Mouse (Mus musculus): ENCODE data around the gene Ano4. TPM values are rescaled to one million over a fixed set of nuclear protein-coding genes. Genes with fewer than 3 reads are reported as not detected.

Ano4 gene
- not detected in 2 replicates for total RNA-seq (2017)

DNA sequence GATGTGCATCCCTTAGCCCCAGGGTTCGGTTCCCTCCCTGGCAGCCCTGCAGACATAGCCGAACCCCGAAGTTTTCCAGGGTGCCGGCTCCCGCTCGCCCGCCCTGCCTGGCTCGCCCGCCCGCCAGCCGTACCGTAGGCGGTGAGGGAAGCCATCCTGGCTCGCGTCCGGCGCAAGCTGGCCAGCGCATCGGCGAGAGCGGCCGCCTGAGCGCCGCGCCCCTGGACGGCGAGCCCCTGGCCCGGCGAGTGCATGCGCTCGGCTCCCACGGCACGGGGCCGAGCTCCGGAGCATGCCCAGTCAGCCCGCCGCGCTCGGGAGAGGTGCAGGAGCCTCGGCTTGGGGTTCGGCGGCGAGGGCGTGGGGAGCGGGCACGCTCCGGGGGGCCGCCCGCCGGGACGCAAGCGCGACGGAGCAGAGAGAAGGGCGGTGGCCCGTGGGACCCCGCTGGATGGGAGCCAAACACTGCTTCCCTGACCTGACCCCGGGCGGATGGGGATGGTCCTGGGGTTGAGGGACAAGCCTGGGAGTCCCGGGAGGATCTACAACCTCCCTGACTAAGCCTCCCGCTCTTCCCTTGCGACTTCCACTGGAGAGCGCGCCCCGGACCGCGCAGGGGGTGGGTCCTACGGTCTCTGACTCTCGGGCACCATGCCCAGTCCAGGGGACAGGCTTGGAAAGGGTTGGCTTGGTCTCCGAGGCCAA lies at the start of gene Ano4:
Gene Ano4, minus strand, starts transcription at position 272 of the 705 bp plus-strand sequence.
- no peak for ATAC-seq (ENCODE audit: extremely low read depth, insufficient number of reproducible peaks, low FRiP score, poor library complexity, severe bottlenecking)

DNA sequence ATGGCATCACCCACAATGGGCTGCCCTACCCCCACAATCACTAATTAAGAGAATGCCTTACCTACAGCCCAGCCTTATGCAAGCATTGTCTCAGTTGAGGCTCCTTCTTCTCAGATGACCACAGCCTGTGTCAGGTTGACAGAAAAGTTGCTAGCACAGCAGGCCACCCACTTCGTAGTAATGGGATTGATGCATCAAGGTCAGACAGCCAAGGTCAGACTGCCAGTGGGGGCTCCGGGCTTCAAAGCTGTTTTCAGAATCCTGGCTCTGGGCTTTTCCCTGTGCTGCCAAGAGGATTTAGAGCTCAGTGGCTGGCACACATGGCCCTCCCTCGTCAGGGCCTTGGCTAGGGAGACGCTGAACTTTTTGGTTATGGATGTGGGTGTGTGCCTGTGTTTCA lies 48.1 kb upstream of the Ano4 start:
- no peak for ATAC-seq (ENCODE audit: extremely low read depth, insufficient number of reproducible peaks, low FRiP score, poor library complexity, severe bottlenecking)

DNA sequence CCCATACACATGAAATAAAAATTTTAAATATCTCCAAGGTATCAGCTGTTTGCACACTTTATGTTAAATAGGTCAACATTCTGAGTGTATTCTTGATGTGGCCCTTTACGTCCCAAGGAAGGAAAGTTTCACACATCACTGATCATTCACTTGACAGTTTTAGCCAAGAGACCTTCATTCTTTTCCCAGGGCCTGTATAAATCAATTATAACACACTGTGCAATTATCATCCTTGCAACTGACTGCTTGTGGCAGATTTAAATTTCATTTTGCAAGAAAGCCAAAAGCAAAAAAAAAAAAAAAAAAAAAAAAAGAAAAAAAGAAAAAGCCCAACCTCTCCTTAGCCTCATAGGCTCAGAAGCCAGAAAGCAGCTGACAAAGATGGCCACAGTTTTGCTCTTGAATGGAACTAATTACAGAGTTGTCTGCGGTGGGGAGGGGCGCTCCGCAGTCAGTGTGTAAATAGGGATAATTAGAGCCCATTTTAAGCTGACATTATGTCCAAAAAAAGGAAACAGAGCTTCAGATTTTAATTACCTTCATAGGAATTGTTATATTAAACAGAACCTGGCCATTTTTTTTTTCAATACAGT lies 47.1 kb upstream of the Ano4 start:
- ATAC-seq (ENCODE audit: extremely low read depth, insufficient number of reproducible peaks, low FRiP score, poor library complexity, severe bottlenecking): no peak

DNA sequence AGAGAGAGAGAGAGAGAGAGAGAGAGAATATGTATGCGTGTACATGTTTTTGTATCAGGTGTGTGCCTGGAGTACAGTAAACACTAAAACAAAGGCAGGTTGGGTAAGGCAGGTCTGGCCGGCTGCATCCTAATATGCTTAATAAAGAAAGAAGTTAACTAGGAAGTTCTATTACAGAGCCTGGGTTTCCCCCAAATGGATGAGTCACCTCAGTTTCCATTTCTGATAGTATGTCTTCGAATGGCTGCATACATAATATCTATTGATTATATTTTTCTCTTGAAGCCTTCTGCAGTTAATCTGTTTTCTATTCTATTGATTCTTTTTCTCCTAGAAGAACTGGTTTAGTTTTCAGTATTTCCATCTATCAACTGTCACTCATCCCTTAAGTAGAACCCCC lies 41.9 kb upstream of the Ano4 start:
- no peak for ATAC-seq (ENCODE audit: extremely low read depth, insufficient number of reproducible peaks, low FRiP score, poor library complexity, severe bottlenecking)

DNA sequence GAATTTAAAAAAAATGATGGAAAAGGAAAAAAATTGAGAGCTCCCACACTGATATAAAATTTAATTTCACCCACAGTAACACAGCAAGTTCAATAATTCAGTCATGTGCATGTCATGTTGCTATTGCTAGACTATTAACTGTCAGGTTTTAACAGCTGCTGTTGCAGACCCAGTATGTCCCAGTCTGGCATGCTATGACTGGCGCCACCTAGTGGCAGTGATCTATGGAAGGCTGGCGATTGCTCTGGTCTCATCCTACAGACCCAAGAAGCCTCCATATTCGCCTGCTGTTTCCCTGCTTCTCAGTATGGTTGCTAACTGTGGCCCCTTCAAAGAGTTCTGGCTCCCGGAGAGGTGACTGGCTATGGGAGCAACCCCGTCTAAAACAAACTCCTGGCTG lies 38.9 kb upstream of the Ano4 start:
- peak; percentile 44; the same call in 1 of the 2 replicates for ATAC-seq (ENCODE audit: extremely low read depth, insufficient number of reproducible peaks, low FRiP score, poor library complexity, severe bottlenecking)

DNA sequence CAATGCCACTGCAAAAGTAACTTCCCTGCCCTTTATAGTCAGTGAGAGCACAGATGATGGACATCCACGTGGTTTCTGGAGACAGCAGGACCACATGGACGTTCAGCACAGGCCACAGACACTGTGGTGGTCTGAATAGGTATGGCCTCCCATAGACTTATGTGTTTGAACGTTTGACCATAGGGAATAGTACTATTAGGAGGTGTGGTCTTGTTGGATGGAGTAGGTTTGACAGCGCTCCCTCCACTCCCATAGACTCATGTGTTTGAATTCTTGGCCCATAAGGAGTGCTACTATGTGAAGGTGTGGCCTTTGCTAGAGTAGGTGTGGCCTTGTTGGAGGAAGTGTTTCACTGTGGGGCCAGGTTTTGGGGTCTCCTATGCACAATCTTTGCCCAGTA lies 33.2 kb upstream of the Ano4 start:
- no peak for ATAC-seq (ENCODE audit: extremely low read depth, insufficient number of reproducible peaks, low FRiP score, poor library complexity, severe bottlenecking)

DNA sequence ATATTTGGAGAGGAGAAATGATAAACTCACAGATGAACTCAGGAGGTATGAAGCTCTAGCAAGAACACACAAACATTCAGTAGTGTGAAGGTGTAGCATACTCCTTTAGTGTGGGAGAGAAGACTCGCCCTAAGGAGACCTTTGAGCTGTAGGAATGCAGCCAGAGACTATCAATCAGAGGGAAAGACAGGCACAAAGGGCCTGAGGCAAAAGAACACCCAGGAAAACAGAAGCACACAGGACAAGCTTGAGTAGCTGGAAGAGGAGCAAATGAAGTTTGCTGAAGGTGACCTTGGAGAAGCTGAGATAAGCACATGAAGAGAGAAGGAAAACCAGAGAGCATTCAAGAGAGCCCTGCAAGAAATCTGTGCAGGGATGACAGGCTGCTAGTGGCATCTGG lies 25.5 kb upstream of the Ano4 start:
- ATAC-seq (ENCODE audit: extremely low read depth, insufficient number of reproducible peaks, low FRiP score, poor library complexity, severe bottlenecking): no peak

DNA sequence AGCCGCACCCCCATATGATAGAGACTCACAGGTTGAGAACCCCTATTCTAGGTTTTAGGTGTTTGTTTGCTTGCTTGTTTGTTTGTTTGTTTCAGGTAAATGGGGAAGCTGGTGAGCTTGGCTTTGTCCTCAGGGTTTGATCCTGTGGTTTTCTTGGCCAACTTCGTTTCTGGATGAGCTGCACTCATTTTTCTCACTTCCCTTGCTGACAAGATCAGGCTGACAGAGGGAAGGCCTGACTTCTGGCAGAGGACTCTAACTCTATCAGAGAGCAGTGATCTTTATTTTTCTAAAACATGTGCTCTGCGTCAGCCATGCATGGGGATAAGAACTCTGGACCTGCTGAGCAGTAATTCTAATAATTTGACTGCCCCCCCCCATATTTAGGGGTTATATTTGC lies 14.4 kb upstream of the Ano4 start:
- ATAC-seq (ENCODE audit: extremely low read depth, insufficient number of reproducible peaks, low FRiP score, poor library complexity, severe bottlenecking): no peak

DNA sequence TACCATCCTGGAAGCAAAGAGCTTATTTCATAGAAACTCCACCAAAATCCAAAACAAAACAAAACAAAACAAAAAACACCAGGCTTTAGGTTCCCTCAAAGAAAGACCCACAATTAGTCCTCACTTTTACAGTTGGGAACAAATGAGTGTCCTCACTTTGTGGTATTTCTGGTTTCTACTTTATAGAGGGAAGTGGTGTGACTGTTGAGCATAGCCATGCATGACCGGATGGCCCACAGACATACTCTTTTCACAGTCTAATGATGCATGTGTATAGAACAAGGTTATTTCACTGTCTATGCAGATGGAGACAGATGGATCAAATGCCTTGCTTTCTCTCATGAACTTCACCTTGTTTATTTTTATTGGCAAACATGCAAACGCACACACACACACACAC lies 10.1 kb upstream of the Ano4 start:
- ATAC-seq (ENCODE audit: extremely low read depth, insufficient number of reproducible peaks, low FRiP score, poor library complexity, severe bottlenecking): no peak

DNA sequence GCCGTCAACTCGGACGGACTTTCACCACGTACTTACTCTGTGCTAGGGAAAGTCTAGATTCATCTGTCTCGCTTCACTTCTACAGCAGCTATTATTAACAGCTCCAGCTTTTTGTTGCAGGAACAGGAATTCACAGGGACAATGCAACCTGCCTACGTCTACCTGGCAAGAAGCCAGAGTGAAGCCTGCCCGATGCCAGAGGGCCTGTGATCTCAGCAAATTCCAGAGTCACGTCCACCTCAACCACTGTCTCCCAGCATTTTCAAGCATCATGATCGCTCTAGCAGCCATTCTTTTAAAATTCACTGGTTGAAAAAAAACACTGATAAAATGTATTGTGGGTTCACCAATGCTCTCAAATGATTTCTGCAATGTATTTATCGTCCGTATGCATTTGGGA lies 6.9 kb upstream of the Ano4 start:
- ATAC-seq (ENCODE audit: extremely low read depth, insufficient number of reproducible peaks, low FRiP score, poor library complexity, severe bottlenecking): no peak

DNA sequence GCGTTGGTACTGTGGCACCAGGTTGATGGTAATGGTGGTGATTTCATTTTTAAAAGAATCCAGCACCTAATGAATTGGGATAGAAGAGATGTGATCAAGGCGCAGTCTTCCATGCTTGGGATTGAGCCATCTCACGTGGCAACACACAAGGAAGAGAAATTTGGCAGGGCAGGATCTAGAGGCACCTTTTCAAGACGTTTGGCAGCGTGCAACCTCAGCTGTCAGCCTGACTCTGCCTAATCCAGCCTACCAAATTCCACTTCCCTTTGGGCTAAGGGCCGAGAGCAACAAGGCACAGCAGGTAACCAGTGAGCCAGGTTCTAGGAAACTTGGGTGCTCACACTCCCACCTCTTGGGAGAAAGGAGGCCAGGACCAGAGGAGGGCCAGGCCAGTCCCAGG lies 1.0 kb upstream of the Ano4 start:
- ATAC-seq (ENCODE audit: extremely low read depth, insufficient number of reproducible peaks, low FRiP score, poor library complexity, severe bottlenecking): no peak

DNA sequence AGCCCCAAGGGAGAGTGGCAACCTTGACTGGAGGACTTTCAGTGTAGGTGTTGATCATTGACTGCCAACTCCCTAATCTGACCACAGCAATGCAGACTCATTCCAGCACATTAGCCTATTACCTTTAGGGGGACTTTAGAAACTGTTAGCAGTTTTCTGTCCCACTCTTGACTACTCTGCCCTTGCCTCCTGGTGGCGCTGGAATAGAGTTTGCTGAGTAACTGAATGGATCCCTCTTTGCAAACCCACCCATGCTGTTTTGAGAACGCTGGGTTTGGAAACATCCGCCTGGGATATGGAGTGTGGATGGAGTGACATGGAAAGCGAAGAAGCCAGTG lies 603 bp upstream of the Ano4 start:
- no peak for ATAC-seq (ENCODE audit: extremely low read depth, insufficient number of reproducible peaks, low FRiP score, poor library complexity, severe bottlenecking)

DNA sequence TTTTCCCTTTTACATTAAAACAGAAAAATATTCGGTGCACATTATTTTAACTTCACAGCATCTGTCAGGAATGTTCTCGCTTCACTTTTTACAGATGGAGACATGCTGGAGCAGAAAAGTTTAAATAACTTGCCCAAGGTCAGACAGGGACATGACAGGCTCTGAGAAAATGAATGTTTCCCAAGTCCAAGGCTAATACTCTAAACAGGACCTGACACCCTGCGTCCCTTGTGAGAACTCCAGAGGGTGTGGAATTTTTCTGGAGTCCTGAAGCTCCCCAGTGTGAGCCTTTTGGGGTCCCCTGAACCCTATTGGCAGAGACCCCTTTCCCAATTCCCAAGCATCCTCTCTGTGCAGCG lies 451 bp downstream of the Ano4 start:
- no peak for ATAC-seq (ENCODE audit: extremely low read depth, insufficient number of reproducible peaks, low FRiP score, poor library complexity, severe bottlenecking)

DNA sequence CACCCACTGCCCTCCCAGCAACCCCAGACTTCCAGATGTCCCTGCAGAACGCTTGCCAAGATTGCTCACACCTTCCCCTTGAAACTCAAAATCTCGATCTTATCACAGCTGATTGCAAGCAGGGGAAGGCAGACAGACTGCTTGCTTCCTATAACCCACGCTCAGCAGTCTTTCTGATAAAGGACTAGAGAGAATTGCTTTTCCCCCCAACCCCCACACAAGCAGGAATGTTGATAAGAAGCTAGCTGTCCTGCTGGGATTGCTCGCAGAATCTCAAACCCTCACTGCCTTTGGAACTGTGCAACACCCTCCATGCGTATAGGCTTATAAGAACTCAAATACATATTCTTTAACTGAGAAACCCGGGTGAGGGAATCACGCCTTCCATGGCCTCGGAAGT lies 846 bp downstream of the Ano4 start:
- ATAC-seq (ENCODE audit: extremely low read depth, insufficient number of reproducible peaks, low FRiP score, poor library complexity, severe bottlenecking): no peak

DNA sequence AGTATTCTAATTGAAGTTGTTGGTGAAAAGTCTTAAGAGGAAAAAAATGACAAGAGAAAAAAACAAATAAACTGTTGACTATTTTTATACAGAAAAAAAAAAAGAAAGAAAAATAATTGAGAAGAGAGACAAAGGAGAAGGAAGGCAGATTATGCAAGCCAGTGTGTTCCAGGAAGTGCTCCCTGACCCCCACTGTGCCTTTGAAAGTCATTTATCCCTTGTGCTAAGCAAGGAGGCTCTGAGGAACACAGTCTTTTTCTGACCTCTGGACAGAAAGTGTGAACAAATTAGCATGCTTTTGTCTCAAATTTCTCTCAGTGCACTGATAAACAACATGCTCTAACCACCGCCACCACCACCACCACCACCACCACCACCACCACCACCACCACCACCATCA lies 14.3 kb downstream of the Ano4 start:
- no peak for ATAC-seq (ENCODE audit: extremely low read depth, insufficient number of reproducible peaks, low FRiP score, poor library complexity, severe bottlenecking)

DNA sequence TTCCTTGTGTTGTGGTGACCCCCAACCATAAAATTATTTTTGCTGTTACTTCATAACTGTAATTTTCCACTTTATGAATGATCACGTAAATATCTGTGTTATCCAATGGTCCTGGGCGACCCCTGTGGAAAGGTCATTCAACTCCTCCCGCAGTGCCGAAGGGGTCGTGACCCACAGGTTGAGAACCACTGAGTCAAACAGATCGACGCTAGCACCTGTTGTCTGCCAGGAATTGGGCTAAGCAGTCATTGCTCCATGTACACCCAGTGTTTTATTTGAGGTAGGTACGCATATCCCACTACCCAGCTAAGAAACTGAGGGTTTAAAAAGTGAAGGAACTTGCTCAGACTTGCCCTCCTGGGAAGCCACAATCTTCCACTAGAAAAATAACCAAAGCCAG lies 14.8 kb downstream of the Ano4 start:
- no peak for ATAC-seq (ENCODE audit: extremely low read depth, insufficient number of reproducible peaks, low FRiP score, poor library complexity, severe bottlenecking)

DNA sequence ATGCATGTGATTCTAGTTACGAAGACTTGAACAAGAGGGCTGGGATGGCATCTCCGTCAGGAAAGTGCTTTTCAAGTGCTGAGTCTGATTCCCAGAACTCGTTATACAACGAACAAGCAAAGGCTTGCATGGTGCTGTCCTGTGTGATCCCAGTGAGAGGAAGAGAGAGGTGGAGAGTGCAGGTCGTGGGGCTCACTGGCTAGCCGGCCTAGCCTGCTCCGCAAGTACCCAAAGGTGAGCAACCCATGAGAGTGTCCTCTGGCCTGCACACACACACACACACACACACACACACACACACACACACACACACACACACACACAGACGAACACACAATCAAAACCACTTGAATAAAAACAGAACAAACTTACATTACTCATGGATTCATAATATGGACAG lies 15.7 kb downstream of the Ano4 start:
- ATAC-seq (ENCODE audit: extremely low read depth, insufficient number of reproducible peaks, low FRiP score, poor library complexity, severe bottlenecking): no peak

DNA sequence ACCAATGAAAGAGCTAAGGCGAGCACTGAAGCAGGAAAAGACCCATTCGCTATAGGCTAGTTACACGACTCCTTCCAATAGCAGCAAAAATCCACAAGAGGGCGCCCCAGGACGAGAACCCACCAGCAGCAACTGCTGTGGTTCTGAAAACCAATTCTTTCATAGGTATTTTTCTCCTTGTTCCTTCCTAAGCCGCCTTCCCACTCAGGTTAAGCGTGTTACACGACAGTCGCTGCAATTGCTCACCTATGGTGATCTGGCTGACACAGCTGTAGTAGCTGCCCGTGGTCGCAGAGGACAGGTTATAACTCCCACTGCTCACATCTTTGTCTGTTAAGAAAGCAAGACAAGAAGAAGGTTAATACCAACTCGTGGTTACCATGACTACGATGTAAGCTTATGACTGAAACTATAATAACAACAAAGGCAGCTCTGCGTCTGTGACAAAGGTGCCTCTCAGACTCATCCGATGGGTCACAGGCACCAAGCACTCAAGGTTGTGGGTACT lies 17.5 kb downstream of the Ano4 start:
- ATAC-seq (ENCODE audit: extremely low read depth, insufficient number of reproducible peaks, low FRiP score, poor library complexity, severe bottlenecking): no peak

DNA sequence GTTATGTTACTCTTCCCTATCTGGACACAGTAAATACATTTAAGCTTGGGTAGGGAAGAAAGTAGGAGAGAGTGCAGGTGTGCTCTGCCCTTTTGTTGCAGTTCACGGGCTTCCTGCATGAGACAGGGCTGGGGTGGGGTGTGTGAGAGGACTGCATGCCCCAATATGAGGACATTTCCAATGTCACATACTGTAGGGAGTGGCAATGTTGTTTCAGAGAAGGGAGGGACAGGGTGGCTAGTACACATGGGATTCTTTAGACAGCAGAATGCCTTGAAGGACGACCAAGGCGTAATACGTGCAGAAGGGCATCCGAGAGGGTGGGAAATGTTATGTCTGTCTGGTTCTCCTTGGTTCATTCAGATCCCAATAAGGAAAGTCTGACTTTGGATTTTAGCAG lies 18.2 kb downstream of the Ano4 start:
- ATAC-seq (ENCODE audit: extremely low read depth, insufficient number of reproducible peaks, low FRiP score, poor library complexity, severe bottlenecking): no peak

DNA sequence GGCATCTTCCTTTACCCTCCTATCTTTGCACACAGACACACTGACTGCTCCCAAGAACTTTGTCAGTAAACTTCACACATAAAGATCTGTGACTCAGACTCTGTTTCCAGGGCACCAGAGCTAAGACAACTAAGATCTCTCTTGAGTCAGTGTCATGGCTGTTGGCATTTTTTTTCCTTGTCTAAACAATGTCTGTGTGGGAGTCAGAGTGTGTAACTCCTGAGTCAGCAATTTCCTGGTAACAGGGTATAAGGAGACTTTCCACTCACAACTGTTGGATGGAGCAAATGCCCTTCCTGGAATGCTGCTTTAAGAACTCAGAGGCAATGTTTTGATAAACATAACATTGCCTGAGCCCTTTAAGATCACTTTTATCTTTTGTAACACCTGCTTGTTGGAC lies 37.0 kb downstream of the Ano4 start:
- ATAC-seq (ENCODE audit: extremely low read depth, insufficient number of reproducible peaks, low FRiP score, poor library complexity, severe bottlenecking): no peak

DNA sequence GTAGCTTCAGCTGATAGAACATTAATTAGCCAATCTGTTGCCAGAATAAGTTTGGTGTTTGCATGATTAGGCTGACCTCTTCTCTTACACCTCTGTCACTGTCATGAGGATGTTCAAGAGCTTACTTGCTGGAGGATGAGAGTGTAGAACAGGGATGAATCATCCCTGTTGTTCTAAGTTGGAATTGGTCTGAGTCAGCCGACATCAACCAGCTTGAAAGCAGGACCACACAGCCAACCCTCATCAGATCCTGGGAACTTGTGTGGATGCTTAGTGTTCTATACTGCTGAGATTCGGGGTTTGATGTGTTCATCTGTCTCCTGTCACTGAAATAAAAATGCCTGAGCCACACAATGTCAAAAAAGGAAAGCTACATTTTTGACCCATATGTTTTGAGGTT lies 44.2 kb downstream of the Ano4 start:
- no peak for ATAC-seq (ENCODE audit: extremely low read depth, insufficient number of reproducible peaks, low FRiP score, poor library complexity, severe bottlenecking)

Data from neutrophil, adult 5-6 weeks (primary cell).